Mouse (Mus musculus) limb, embryonic 15.5 days (tissue): ENCODE data around the gene Mgat1. TPM values are rescaled to one million over a fixed set of nuclear protein-coding genes. Genes with fewer than 3 reads are reported as not detected.
A peak's percentile ranks its signal among the peaks of the same experiment; 100 is the strongest.

Experiments used
- ATAC-seq: fragments of 200-750 bp; cut with Nextera tagmentation; 2 replicates; pipeline ENCODE4 v1.8.0; 2017; ENCODE audit warnings: low read depth, moderate TSS enrichment; ENCODE audit not compliant: insufficient number of reproducible peaks, low FRiP score, low TSS enrichment
- H3K27ac ChIP-seq: fragments of 300-500 bp; sonication (generic); 2 replicates; pipeline ENCODE4 v1.5.1; 2015; ENCODE audit warnings: moderate library complexity, mild to moderate bottlenecking, inconsistent platforms
- H3K27me3 ChIP-seq: fragments of 300-500 bp; sonication (generic); 2 replicates; pipeline ENCODE4 v1.6.1; 2015; ENCODE audit warnings: inconsistent platforms
- H3K36me3 ChIP-seq: fragments of 300-500 bp; sonication (generic); 2 replicates; pipeline ENCODE4 v1.6.1; 2015; ENCODE audit warnings: inconsistent platforms
- H3K4me1 ChIP-seq: fragments of 300-500 bp; sonication (generic); 2 replicates; pipeline ENCODE4 v1.6.1; 2015; ENCODE audit warnings: inconsistent platforms
- H3K4me2 ChIP-seq: fragments of 300-500 bp; sonication (generic); 2 replicates; pipeline ENCODE4 v1.6.1; 2015; ENCODE audit warnings: mild to moderate bottlenecking, inconsistent platforms
- H3K4me3 ChIP-seq: fragments of 300-500 bp; sonication (generic); 2 replicates; pipeline ENCODE4 v1.5.1; 2015; ENCODE audit warnings: mild to moderate bottlenecking, inconsistent platforms
- H3K9ac ChIP-seq: fragments of 300-500 bp; sonication (generic); 2 replicates; pipeline ENCODE4 v1.6.1; 2015; ENCODE audit warnings: inconsistent platforms
- H3K9me3 ChIP-seq: fragments of 300-500 bp; sonication (generic); 2 replicates; pipeline ENCODE4 v1.6.1; 2016; ENCODE audit warnings: inconsistent platforms
- WGBS: fragments of 180-500 bp; shearing (Covaris S2); methylation state at CpG from one replicate; pipeline ENCODE4 v1.1.7; 2015; 5-methylcytosine and 5-hydroxymethylcytosine counted together
- polyA plus RNA-seq: library from polyadenylated mRNA; unstranded; fragments of >200 nt; fragmentation: Nextera tagmentation; extraction: Ambion mirVana; gene quantifications from 2 replicates; pipeline ENCODE4 v1.2.1, GENCODE M21; 2015

Gene Mgat1
- polyA plus RNA-seq, 1 experiment from 2014 or later: 74.6 TPM

GRCm38 (mm10) chr11:49252048-49252447, 8.1 kb downstream of the Mgat1 start:
- Histone ChIP-seq H3K9ac (no peak overlapping the region), H3K4me1 (peaks cover 37% of the 10 kb centered on the region), H3K4me2 (peak overlapping the region; percentile 60; the same call in 1 of the 2 replicates), H3K4me3 (peak overlapping the region; percentile 9; the same call in 1 of the 2 replicates), H3K9me3 (no peaks in the 10 kb centered on the region), H3K27ac (no peak overlapping the region), H3K27me3 (no peaks in the 10 kb centered on the region), H3K36me3 (peaks cover 38% of the 10 kb centered on the region)
- WGBS: 78% methylated on average over 5 of the region's 5 CpGs
- ATAC-seq: no peak

GRCm38 (mm10) chr11:49253035-49253434, 9.0 kb downstream of the Mgat1 start:
- ATAC-seq: no peak
- Histone ChIP-seq H3K36me3 (peaks cover 38% of the 10 kb centered on the region), H3K4me1 (peaks cover 32% of the 10 kb centered on the region), H3K9ac (no peak overlapping the region), H3K4me3 (no peak overlapping the region), H3K27me3 (no peaks in the 10 kb centered on the region), H3K4me2 (no peak overlapping the region), H3K27ac (no peak overlapping the region), H3K9me3 (no peaks in the 10 kb centered on the region)
- WGBS: 87% methylated on average over 6 of the region's 6 CpGs

- H3K9ac ChIP-seq: no peak overlapping the region
- no peak overlapping the region for H3K4me2 ChIP-seq
- H3K4me3 ChIP-seq: no peak overlapping the region
- H3K27me3 ChIP-seq: no peaks in the 10 kb centered on the region
- H3K36me3 ChIP-seq: peaks cover 59% of the 10 kb centered on the region
- 92% methylated on average over 2 of the region's 2 CpGs for WGBS
- peaks cover 3% of the 10 kb centered on the region; the same call in 1 of the 2 replicates for H3K4me1 ChIP-seq
- H3K27ac ChIP-seq: no peak overlapping the region
- no peak for ATAC-seq
- H3K9me3 ChIP-seq: no peaks in the 10 kb centered on the region
Measured at GRCm38 (mm10) chr11:49259296-49259695, 15.3 kb downstream of the Mgat1 start.

GRCm38 (mm10) chr11:49259829-49260228, 15.8 kb downstream of the Mgat1 start:
- no peak overlapping the region for H3K9ac ChIP-seq
- H3K4me3 ChIP-seq: no peak overlapping the region
- H3K27ac ChIP-seq: no peak overlapping the region
- no peak for ATAC-seq
- peaks cover 57% of the 10 kb centered on the region for H3K36me3 ChIP-seq
- H3K27me3 ChIP-seq: no peaks in the 10 kb centered on the region
- H3K4me2 ChIP-seq: no peak overlapping the region
- WGBS: 81% methylated on average over 1 of the region's 1 CpGs
- H3K4me1 ChIP-seq: peaks cover 3% of the 10 kb centered on the region; the same call in 1 of the 2 replicates
- no peaks in the 10 kb centered on the region for H3K9me3 ChIP-seq

- no peak overlapping the region for H3K4me3 ChIP-seq
- peaks cover 55% of the 10 kb centered on the region for H3K36me3 ChIP-seq
- H3K4me2 ChIP-seq: no peak overlapping the region
- no peak overlapping the region for H3K9ac ChIP-seq
- no peaks in the 10 kb centered on the region for H3K9me3 ChIP-seq
- H3K4me1 ChIP-seq: 0 out of 2 replicates have a peak, but pooled peaks cover 3% of the 10 kb centered on the region
- 89% methylated on average over 20 of the region's 21 CpGs for WGBS
- ATAC-seq: 0 out of 2 replicates have a peak, but pooled peaks have one; percentile 51
- no peak overlapping the region for H3K27ac ChIP-seq
- no peaks in the 10 kb centered on the region for H3K27me3 ChIP-seq
Measured at GRCm38 (mm10) chr11:49260598-49261312, 16.8 kb downstream of the Mgat1 start.

- H3K36me3 ChIP-seq: peaks cover 51% of the 10 kb centered on the region
Measured at GRCm38 (mm10) chr11:49261313-49261855, 17.4 kb downstream of the Mgat1 start.

GRCm38 (mm10) chr11:49262286-49262685, 18.3 kb downstream of the Mgat1 start:
- Histone ChIP-seq H3K27ac (no peak overlapping the region), H3K27me3 (no peaks in the 10 kb centered on the region), H3K4me1 (0 out of 2 replicates have a peak, but pooled peaks cover 3% of the 10 kb centered on the region), H3K9ac (no peak overlapping the region), H3K4me3 (no peak overlapping the region), H3K36me3 (peaks cover 49% of the 10 kb centered on the region), H3K9me3 (no peaks in the 10 kb centered on the region), H3K4me2 (no peak overlapping the region)
- ATAC-seq: no peak
- WGBS: 92% methylated on average over 5 of the region's 5 CpGs

More at GRCm38 (mm10) chr11:49261313-49261855, 17.4 kb downstream of the Mgat1 start:
- Histone ChIP-seq H3K4me1 (0 out of 2 replicates have a peak, but pooled peaks cover 3% of the 10 kb centered on the region), H3K27me3 (no peaks in the 10 kb centered on the region), H3K27ac (no peak overlapping the region), H3K4me3 (no peak overlapping the region), H3K4me2 (no peak overlapping the region), H3K9ac (no peak overlapping the region), H3K9me3 (no peaks in the 10 kb centered on the region)
- no peak for ATAC-seq
- WGBS: 94% methylated on average over 14 of the region's 14 CpGs

GRCm38 (mm10) chr11:49263149-49263548, 19.2 kb downstream of the Mgat1 start:
- ATAC-seq: no peak; the same call in 1 of the 2 replicates
- 90% methylated on average over 6 of the region's 6 CpGs for WGBS
- H3K9ac ChIP-seq: no peak overlapping the region
- H3K4me3 ChIP-seq: no peak overlapping the region
- no peaks in the 10 kb centered on the region for H3K27me3 ChIP-seq
- 0 out of 2 replicates have a peak, but pooled peaks cover 3% of the 10 kb centered on the region for H3K4me1 ChIP-seq
- H3K9me3 ChIP-seq: no peaks in the 10 kb centered on the region
- H3K36me3 ChIP-seq: peaks cover 49% of the 10 kb centered on the region
- H3K27ac ChIP-seq: no peak overlapping the region
- H3K4me2 ChIP-seq: no peak overlapping the region

GRCm38 (mm10) chr11:49264081-49264480, 20.1 kb downstream of the Mgat1 start:
- Histone ChIP-seq H3K4me2 (no peak overlapping the region), H3K27ac (no peak overlapping the region), H3K36me3 (peaks cover 49% of the 10 kb centered on the region), H3K4me3 (no peak overlapping the region), H3K27me3 (no peaks in the 10 kb centered on the region), H3K9me3 (no peaks in the 10 kb centered on the region), H3K4me1 (0 out of 2 replicates have a peak, but pooled peaks cover 3% of the 10 kb centered on the region), H3K9ac (no peak overlapping the region)
- ATAC-seq: no peak
- WGBS: 86% methylated on average over 7 of the region's 7 CpGs

GRCm38 (mm10) chr11:49264622-49265021, 20.6 kb downstream of the Mgat1 start:
- no peak for ATAC-seq
- H3K4me1 ChIP-seq: 0 out of 2 replicates have a peak, but pooled peaks cover 3% of the 10 kb centered on the region
- no peaks in the 10 kb centered on the region for H3K27me3 ChIP-seq
- H3K9ac ChIP-seq: no peak overlapping the region
- no peak overlapping the region for H3K27ac ChIP-seq
- peaks cover 47% of the 10 kb centered on the region for H3K36me3 ChIP-seq
- H3K4me3 ChIP-seq: no peak overlapping the region
- 64% methylated on average over 11 of the region's 11 CpGs for WGBS
- H3K9me3 ChIP-seq: no peaks in the 10 kb centered on the region
- no peak overlapping the region for H3K4me2 ChIP-seq

GRCm38 (mm10) chr11:49265101-49265500, 21.1 kb downstream of the Mgat1 start:
- Histone ChIP-seq H3K27ac (no peak overlapping the region), H3K4me1 (0 out of 2 replicates have a peak, but pooled peaks cover 3% of the 10 kb centered on the region), H3K4me2 (no peak overlapping the region), H3K27me3 (no peaks in the 10 kb centered on the region), H3K36me3 (peaks cover 44% of the 10 kb centered on the region), H3K4me3 (no peak overlapping the region), H3K9ac (no peak overlapping the region), H3K9me3 (no peaks in the 10 kb centered on the region)
- no peak for ATAC-seq
- WGBS: 82% methylated on average over 8 of the region's 8 CpGs

GRCm38 (mm10) chr11:49266671-49267070, 22.7 kb downstream of the Mgat1 start:
- no peak overlapping the region for H3K9ac ChIP-seq
- no peak for ATAC-seq
- WGBS: 74% methylated on average over 6 of the region's 6 CpGs
- no peak overlapping the region for H3K4me3 ChIP-seq
- peaks cover 28% of the 10 kb centered on the region for H3K36me3 ChIP-seq
- H3K27ac ChIP-seq: no peak overlapping the region
- H3K27me3 ChIP-seq: no peaks in the 10 kb centered on the region
- 0 out of 2 replicates have a peak, but pooled peaks cover 3% of the 10 kb centered on the region for H3K4me1 ChIP-seq
- no peak overlapping the region for H3K4me2 ChIP-seq
- H3K9me3 ChIP-seq: no peaks in the 10 kb centered on the region
